Mouse (Mus musculus): ENCODE measurements around the gene Gm37240. TPM values are rescaled to one million over a fixed set of nuclear protein-coding genes. Genes with fewer than 3 reads are reported as not detected.

Gm37240 gene
- polyA plus RNA-seq, 1 experiment, result 0.77 TPM

GRCm38 (mm10) chr3:85854143-85854542 is 33.2 kb downstream of the Gm37240 start:
- no peaks in the 10 kb centered on the region; the same call in 1 of the 2 replicates for H3K27me3 ChIP-seq (ENCODE audit: control insufficient read depth, insufficient read depth, low read length)
- no peak overlapping the region for H3K4me3 ChIP-seq (replicated peaks; ENCODE audit: insufficient read depth, low read depth, low read length)
- DNase-seq, result no peak
- 94% methylated on average over 6 of the region's 6 CpGs for WGBS
- no peak overlapping the region for H3K27ac ChIP-seq (ENCODE audit: insufficient read depth, low read length)
- TF ChIP-seq CTCF (IDR thresholded peaks at IDR 0.05; ENCODE audit: borderline replicate concordance, insufficient read depth, low read depth, low read length) (no peak), POLR2A (IDR thresholded peaks at IDR 0.05; ENCODE audit: borderline replicate concordance, insufficient read depth, low read length) (no peak)
- no peaks in the 10 kb centered on the region for H3K4me1 ChIP-seq (ENCODE audit: control insufficient read depth, insufficient read depth, low read length)

GRCm38 (mm10) chr3:85853715-85854114 is 33.6 kb downstream of the Gm37240 start:
- H3K4me3 ChIP-seq (replicated peaks; ENCODE audit: insufficient read depth, low read depth, low read length), result no peak overlapping the region
- 95% methylated on average over 4 of the region's 4 CpGs for WGBS
- H3K27me3 ChIP-seq (ENCODE audit: control insufficient read depth, insufficient read depth, low read length), result no peaks in the 10 kb centered on the region; the same call in 1 of the 2 replicates
- H3K4me1 ChIP-seq (ENCODE audit: control insufficient read depth, insufficient read depth, low read length), result no peaks in the 10 kb centered on the region
- no peak for DNase-seq
- H3K27ac ChIP-seq (ENCODE audit: insufficient read depth, low read length), result no peak overlapping the region
- no peak for TF ChIP-seq POLR2A (IDR thresholded peaks at IDR 0.05; ENCODE audit: borderline replicate concordance, insufficient read depth, low read length)
- no peak for TF ChIP-seq CTCF (IDR thresholded peaks at IDR 0.05; ENCODE audit: borderline replicate concordance, insufficient read depth, low read depth, low read length)

GRCm38 (mm10) chr3:85850079-85850478 is 37.2 kb downstream of the Gm37240 start:
- TF ChIP-seq POLR2A (IDR thresholded peaks at IDR 0.05; ENCODE audit: borderline replicate concordance, insufficient read depth, low read length) (no peak), CTCF (IDR thresholded peaks at IDR 0.05; ENCODE audit: borderline replicate concordance, insufficient read depth, low read depth, low read length) (no peak)
- H3K4me1 ChIP-seq (ENCODE audit: control insufficient read depth, insufficient read depth, low read length), result no peaks in the 10 kb centered on the region
- H3K27ac ChIP-seq (ENCODE audit: insufficient read depth, low read length), result no peak overlapping the region
- H3K27me3 ChIP-seq (ENCODE audit: control insufficient read depth, insufficient read depth, low read length), result no peaks in the 10 kb centered on the region
- DNase-seq, result no peak
- H3K4me3 ChIP-seq (replicated peaks; ENCODE audit: insufficient read depth, low read depth, low read length), result no peak overlapping the region
- WGBS, result 55% methylated on average over 1 of the region's 1 CpGs

- TF ChIP-seq POLR2A (IDR thresholded peaks at IDR 0.05; ENCODE audit: borderline replicate concordance, insufficient read depth, low read length) (no peak), CTCF (IDR thresholded peaks at IDR 0.05; ENCODE audit: borderline replicate concordance, insufficient read depth, low read depth, low read length) (no peak)
- no peaks in the 10 kb centered on the region for H3K27me3 ChIP-seq (ENCODE audit: control insufficient read depth, insufficient read depth, low read length)
- H3K4me1 ChIP-seq (ENCODE audit: control insufficient read depth, insufficient read depth, low read length), result no peaks in the 10 kb centered on the region
- no peak for DNase-seq
- 80% methylated on average over 1 of the region's 1 CpGs for WGBS
- H3K27ac ChIP-seq (ENCODE audit: insufficient read depth, low read length), result no peak overlapping the region
- no peak overlapping the region for H3K4me3 ChIP-seq (replicated peaks; ENCODE audit: insufficient read depth, low read depth, low read length)
Observed at GRCm38 (mm10) chr3:85846316-85846715, 41.0 kb downstream of the Gm37240 start.

GRCm38 (mm10) chr3:85845341-85845740 is 42.0 kb downstream of the Gm37240 start:
- TF ChIP-seq CTCF (IDR thresholded peaks at IDR 0.05; ENCODE audit: borderline replicate concordance, insufficient read depth, low read depth, low read length), result no peak
- TF ChIP-seq POLR2A (IDR thresholded peaks at IDR 0.05; ENCODE audit: borderline replicate concordance, insufficient read depth, low read length), result no peak
- no peak overlapping the region for H3K27ac ChIP-seq (ENCODE audit: insufficient read depth, low read length)
- no peak for DNase-seq
- H3K27me3 ChIP-seq (ENCODE audit: control insufficient read depth, insufficient read depth, low read length), result no peaks in the 10 kb centered on the region
- H3K4me1 ChIP-seq (ENCODE audit: control insufficient read depth, insufficient read depth, low read length), result no peaks in the 10 kb centered on the region
- WGBS, result 89% methylated on average over 6 of the region's 6 CpGs
- H3K4me3 ChIP-seq (replicated peaks; ENCODE audit: insufficient read depth, low read depth, low read length), result no peak overlapping the region

GRCm38 (mm10) chr3:85842881-85843218 is 44.5 kb downstream of the Gm37240 start:
- Histone ChIP-seq H3K4me3 (replicated peaks; ENCODE audit: insufficient read depth, low read depth, low read length) (no peak overlapping the region), H3K27me3 (ENCODE audit: control insufficient read depth, insufficient read depth, low read length) (no peaks in the 10 kb centered on the region), H3K4me1 (ENCODE audit: control insufficient read depth, insufficient read depth, low read length) (no peaks in the 10 kb centered on the region), H3K27ac (ENCODE audit: insufficient read depth, low read length) (no peak overlapping the region)
- TF ChIP-seq POLR2A (IDR thresholded peaks at IDR 0.05; ENCODE audit: borderline replicate concordance, insufficient read depth, low read length) (no peak), CTCF (IDR thresholded peaks at IDR 0.05; ENCODE audit: borderline replicate concordance, insufficient read depth, low read depth, low read length) (no peak)
- DNase-seq, result no peak

GRCm38 (mm10) chr3:85842177-85842880 is 45.0 kb downstream of the Gm37240 start:
- no peak for DNase-seq
- no peak overlapping the region for H3K27ac ChIP-seq (ENCODE audit: insufficient read depth, low read length)
- TF ChIP-seq POLR2A (IDR thresholded peaks at IDR 0.05; ENCODE audit: borderline replicate concordance, insufficient read depth, low read length) (no peak), CTCF (IDR thresholded peaks at IDR 0.05; ENCODE audit: borderline replicate concordance, insufficient read depth, low read depth, low read length) (no peak)
- no peaks in the 10 kb centered on the region for H3K27me3 ChIP-seq (ENCODE audit: control insufficient read depth, insufficient read depth, low read length)
- 65% methylated on average over 9 of the region's 9 CpGs for whole genome bisulfite sequencing
- no peak overlapping the region for H3K4me3 ChIP-seq (replicated peaks; ENCODE audit: insufficient read depth, low read depth, low read length)
- no peaks in the 10 kb centered on the region for H3K4me1 ChIP-seq (ENCODE audit: control insufficient read depth, insufficient read depth, low read length)

GRCm38 (mm10) chr3:85841454-85842176 is 45.7 kb downstream of the Gm37240 start:
- Histone ChIP-seq H3K27ac (ENCODE audit: insufficient read depth, low read length) (no peak overlapping the region), H3K4me1 (ENCODE audit: control insufficient read depth, insufficient read depth, low read length) (no peaks in the 10 kb centered on the region), H3K4me3 (replicated peaks; ENCODE audit: insufficient read depth, low read depth, low read length) (no peak overlapping the region), H3K27me3 (ENCODE audit: control insufficient read depth, insufficient read depth, low read length) (no peaks in the 10 kb centered on the region)
- TF ChIP-seq CTCF (IDR thresholded peaks at IDR 0.05; ENCODE audit: borderline replicate concordance, insufficient read depth, low read depth, low read length), result no peak
- no peak for TF ChIP-seq POLR2A (IDR thresholded peaks at IDR 0.05; ENCODE audit: borderline replicate concordance, insufficient read depth, low read length)
- WGBS, result 58% methylated on average over 2 of the region's 2 CpGs
- no peak for DNase-seq
